Mouse (Mus musculus) stomach, postnatal 0 days (tissue): ENCODE results near the gene Minos1. TPM values are rescaled to one million over a fixed set of nuclear protein-coding genes. Genes with fewer than 3 reads are reported as not detected.

Experiments used
- ATAC-seq: fragments of 200-750 bp; cut with Nextera tagmentation; 2 replicates; pipeline ENCODE4 v1.8.0; 2017; ENCODE audit not compliant: low FRiP score, low TSS enrichment
- DNase-seq: peaks from one replicate; pipeline ENCODE4 v3.0.0-alpha.2; 2016; ENCODE audit warnings: low spot score
- H3K27ac ChIP-seq: fragments of 300-500 bp; sonication (generic); replicated peaks from 2 replicates; pipeline ENCODE4 v1.5.1; 2014; ENCODE audit warnings: mild to moderate bottlenecking, control low read depth
- H3K27me3 ChIP-seq: fragments of 300-500 bp; sonication (generic); 2 replicates; pipeline ENCODE4 v1.6.1; 2014; ENCODE audit warnings: low read length; ENCODE audit not compliant: control insufficient read depth, insufficient read depth
- H3K36me3 ChIP-seq: fragments of 300-500 bp; sonication (generic); 2 replicates; pipeline ENCODE4 v1.6.1; 2014; ENCODE audit warnings: low read length, mixed read lengths; ENCODE audit not compliant: control insufficient read depth, insufficient read depth
- H3K4me1 ChIP-seq: fragments of 300-500 bp; sonication (generic); replicated peaks from 2 replicates; pipeline ENCODE4 v1.6.1; 2014; ENCODE audit warnings: antibody characterized with exemption; ENCODE audit not compliant: control insufficient read depth, insufficient read depth
- H3K4me2 ChIP-seq: fragments of 300-500 bp; sonication (generic); replicated peaks from 2 replicates; pipeline ENCODE4 v1.6.1; 2014; ENCODE audit warnings: low read depth, mild to moderate bottlenecking, control low read depth, moderate library complexity
- H3K4me3 ChIP-seq: fragments of 300-500 bp; sonication (generic); 2 replicates; pipeline ENCODE4 v1.5.1; 2014; ENCODE audit warnings: low read depth, low read length, control low read depth
- H3K9ac ChIP-seq: fragments of 300-500 bp; sonication (generic); 2 replicates; pipeline ENCODE4 v1.6.1; 2014; ENCODE audit warnings: mild to moderate bottlenecking, low read length, control low read depth, mixed read lengths
- H3K9me3 ChIP-seq: fragments of 300-500 bp; sonication (generic); 2 replicates; pipeline ENCODE4 v1.6.1; 2016; ENCODE audit warnings: low read length; ENCODE audit not compliant: control insufficient read depth
- CTCF ChIP-seq: IDR thresholded peaks from 2 replicates; pipeline ENCODE4 v1.5.1; 2016; ENCODE audit warnings: antibody characterized with exemption, low read depth, mild to moderate bottlenecking, moderate library complexity
- EP300 ChIP-seq: optimal IDR thresholded peaks from 2 replicates; pipeline ENCODE3; 2016; ENCODE audit warnings: antibody characterized with exemption
- WGBS: fragments of 180-500 bp; shearing (Covaris S2); extraction: QIAGEN DNeasy Blood & Tissue Kit; methylation state at CpG from one replicate; pipeline ENCODE4 v1.1.7; 2014; 5-methylcytosine and 5-hydroxymethylcytosine counted together
- polyA plus RNA-seq: library from polyadenylated mRNA; unstranded; fragments of >200 nt; fragmentation: Nextera tagmentation; extraction: Ambion mirVana; gene quantifications from 2 replicates; pipeline ENCODE4 v1.2.1, GENCODE M21; 2015

The Minos1 gene
- polyA plus RNA-seq, 1 experiment from 2014 or later: 588 TPM

DNA sequence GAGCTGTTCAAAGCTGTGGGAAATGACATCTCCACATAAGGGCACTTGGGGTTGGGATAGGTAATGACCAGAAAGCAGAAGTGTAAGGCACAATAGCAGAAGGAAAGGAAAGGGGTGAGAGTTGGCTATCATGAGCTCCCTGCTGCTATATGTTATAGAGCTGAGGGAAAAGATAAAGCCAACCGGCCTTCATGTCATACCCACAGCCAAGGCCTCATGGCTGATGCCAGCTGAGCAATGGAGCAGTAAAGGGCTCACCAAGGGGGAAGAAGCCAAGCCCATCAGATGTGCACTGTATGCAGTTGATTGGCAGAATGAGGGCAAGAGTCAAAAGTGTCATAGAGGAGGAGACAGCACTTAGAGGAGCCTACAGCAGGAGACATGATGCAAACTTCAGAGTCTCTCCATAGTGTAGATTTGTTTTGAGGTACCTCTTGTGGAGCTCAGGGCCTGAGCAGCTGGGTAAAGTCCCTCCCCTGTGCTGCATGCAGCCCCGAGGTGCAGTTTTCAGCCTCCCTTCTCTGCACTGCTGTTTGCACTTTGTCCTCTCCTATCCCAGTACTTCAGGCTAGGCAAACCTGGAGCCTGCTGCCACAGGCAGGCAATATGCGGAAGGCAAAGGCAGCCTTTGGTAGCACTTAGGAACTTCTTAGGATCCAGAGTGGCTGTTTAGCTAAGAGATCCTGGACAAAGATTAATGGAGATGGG lies 14.4 kb downstream of the Minos1 start:
- DNase-seq: no peak
- no peaks in the 10 kb centered on the region for H3K9me3 ChIP-seq
- ATAC-seq: peak; percentile 38; the same call in 1 of the 2 replicates
- H3K4me2 ChIP-seq: no peak overlapping the region
- 67% methylated on average over 3 of the region's 3 CpGs for WGBS
- H3K36me3 ChIP-seq: no peaks in the 10 kb centered on the region
- H3K27ac ChIP-seq: no peak overlapping the region
- H3K4me3 ChIP-seq: no peak overlapping the region
- no peaks in the 10 kb centered on the region for H3K27me3 ChIP-seq
- TF ChIP-seq CTCF (no peak), EP300 (no peak)
- H3K4me1 ChIP-seq: peaks cover 8% of the 10 kb centered on the region
- no peak overlapping the region for H3K9ac ChIP-seq

DNA sequence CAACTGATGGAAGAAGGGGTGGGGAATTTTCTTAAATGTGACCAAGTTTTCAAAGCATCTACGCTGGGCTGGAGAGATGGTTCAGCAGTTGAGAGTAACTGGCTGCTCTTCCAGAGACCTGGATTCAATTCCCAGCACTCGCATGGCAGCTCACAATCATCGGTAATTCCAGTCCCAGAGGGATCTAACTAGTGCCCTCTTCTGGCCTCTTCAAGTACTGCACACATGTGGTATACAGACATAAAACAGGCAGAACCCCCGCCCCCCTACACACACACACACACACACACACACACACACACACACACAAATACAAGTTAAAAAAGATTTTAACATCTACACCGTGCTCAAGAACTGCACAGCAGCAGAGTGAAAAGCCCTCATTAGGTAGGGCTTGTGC lies 15.2 kb downstream of the Minos1 start:
- Histone ChIP-seq H3K4me3 (no peak overlapping the region), H3K9me3 (no peaks in the 10 kb centered on the region), H3K27ac (no peak overlapping the region), H3K4me2 (no peak overlapping the region), H3K27me3 (no peaks in the 10 kb centered on the region), H3K4me1 (peaks cover 13% of the 10 kb centered on the region), H3K36me3 (no peaks in the 10 kb centered on the region), H3K9ac (no peak overlapping the region)
- DNase-seq (no peak), ATAC-seq (no peak)
- WGBS: 95% methylated on average over 5 of the region's 5 CpGs
- TF ChIP-seq CTCF: peak; percentile 58
- TF ChIP-seq EP300: no peak

DNA sequence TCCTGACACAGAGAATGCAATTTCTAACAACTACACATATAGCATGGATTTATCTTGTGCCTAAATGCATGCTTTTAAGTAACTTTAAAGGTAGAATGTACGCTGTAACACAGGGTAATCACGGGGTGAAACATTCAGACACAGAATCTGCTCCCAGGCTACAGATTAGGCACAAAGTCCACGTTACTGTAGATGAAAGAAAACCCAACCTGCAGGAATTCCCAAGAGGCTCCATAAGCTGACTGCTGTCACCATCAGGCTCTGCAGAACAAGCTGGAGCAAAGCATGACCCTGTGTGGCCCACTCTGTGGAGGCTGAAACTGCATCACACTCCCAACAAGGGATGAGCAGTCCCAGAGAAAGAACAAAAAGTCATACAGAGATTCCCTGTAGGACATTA lies 18.4 kb downstream of the Minos1 start:
- Histone ChIP-seq H3K4me2 (no peak overlapping the region), H3K27me3 (no peaks in the 10 kb centered on the region), H3K9ac (no peak overlapping the region), H3K4me1 (peaks cover 13% of the 10 kb centered on the region), H3K27ac (0 out of 2 replicates have a peak overlapping the region, but pooled peaks have one; percentile 18), H3K36me3 (no peaks in the 10 kb centered on the region), H3K9me3 (no peaks in the 10 kb centered on the region), H3K4me3 (no peak overlapping the region)
- no peak for ATAC-seq
- no peak for DNase-seq
- WGBS: 51% methylated on average over 3 of the region's 3 CpGs
- TF ChIP-seq CTCF (no peak), EP300 (no peak)

DNA sequence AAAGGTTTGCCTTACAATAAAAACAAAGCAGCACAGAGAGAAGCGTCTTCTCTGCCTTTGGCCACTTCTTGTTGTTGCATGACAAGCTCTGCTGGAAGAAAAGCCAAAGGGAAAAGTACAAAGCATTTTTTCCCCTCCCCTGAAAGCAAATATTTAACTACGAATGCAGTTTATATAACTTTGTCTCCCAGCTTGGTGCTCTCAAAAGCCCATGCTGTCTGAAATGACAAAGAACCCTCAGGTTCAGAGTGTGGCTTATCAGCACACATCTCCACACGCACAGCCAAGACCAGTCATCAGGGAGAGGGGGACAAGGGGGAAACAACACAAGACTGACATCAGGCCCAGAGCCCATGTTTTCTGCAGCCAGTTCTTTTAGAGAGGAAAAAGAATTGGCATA lies 19.5 kb downstream of the Minos1 start:
- Histone ChIP-seq H3K27me3 (no peaks in the 10 kb centered on the region), H3K36me3 (no peaks in the 10 kb centered on the region), H3K4me1 (peaks cover 12% of the 10 kb centered on the region), H3K9me3 (no peaks in the 10 kb centered on the region), H3K4me2 (no peak overlapping the region; the same call in 1 of the 2 replicates), H3K27ac (peak overlapping the region; percentile 73), H3K4me3 (no peak overlapping the region), H3K9ac (no peak overlapping the region)
- ATAC-seq (no peak), DNase-seq (no peak)
- 14% methylated on average over 3 of the region's 3 CpGs for WGBS
- TF ChIP-seq CTCF: no peak
- no peak for TF ChIP-seq EP300

DNA sequence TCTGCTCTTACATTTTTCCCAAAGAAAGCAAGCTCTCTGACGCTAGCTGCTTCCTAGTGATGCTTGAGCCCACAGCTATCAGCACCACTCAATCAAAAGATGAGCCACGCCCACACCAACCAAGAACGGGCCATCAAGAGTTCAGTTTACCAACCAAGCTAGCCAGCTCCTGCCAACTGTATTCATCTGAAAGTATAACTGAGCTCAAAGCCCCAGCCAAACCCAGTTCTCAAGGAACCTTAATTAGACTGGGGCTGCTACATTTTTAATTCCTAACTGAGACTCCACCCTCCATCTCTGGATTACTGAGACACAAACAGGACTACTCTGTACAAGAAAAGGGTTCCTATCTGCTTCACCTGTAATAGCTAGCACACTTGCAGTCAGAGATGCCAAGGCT lies 20.1 kb downstream of the Minos1 start:
- DNase-seq (peak; percentile 41), ATAC-seq (no peak)
- H3K27ac ChIP-seq: peak overlapping the region; percentile 73
- 0 out of 2 replicates have a peak overlapping the region, but pooled peaks have one; percentile 2 for H3K9ac ChIP-seq
- no peak overlapping the region; the same call in 1 of the 2 replicates for H3K4me2 ChIP-seq
- H3K27me3 ChIP-seq: no peaks in the 10 kb centered on the region
- TF ChIP-seq EP300 (no peak), CTCF (no peak)
- H3K4me1 ChIP-seq: peaks cover 10% of the 10 kb centered on the region
- no peaks in the 10 kb centered on the region for H3K9me3 ChIP-seq
- no peak overlapping the region for H3K4me3 ChIP-seq
- WGBS: 38% methylated on average over 3 of the region's 3 CpGs
- H3K36me3 ChIP-seq: no peaks in the 10 kb centered on the region

DNA sequence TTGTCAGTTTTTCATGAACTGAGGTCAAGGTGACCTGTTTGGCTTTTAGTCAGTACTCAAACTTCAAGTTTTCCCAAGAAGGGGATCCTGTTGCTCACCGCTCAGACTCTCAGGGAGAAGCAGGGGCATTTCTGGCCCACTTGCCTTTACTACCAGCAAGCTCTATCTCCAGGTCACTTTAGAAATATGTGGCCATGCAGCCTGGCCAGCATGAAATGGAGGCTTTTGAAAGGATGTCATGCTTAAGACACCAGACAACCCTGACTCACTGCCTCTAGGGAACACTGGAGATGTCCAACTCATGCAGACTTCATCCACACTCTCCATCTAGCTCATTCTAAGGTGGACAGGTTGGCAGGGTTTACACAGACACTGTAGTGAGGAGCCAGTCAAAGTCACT lies 25.5 kb downstream of the Minos1 start:
- no peak for DNase-seq
- H3K27me3 ChIP-seq: no peaks in the 10 kb centered on the region
- H3K36me3 ChIP-seq: peaks cover 15% of the 10 kb centered on the region
- H3K9ac ChIP-seq: no peak overlapping the region
- H3K4me2 ChIP-seq: no peak overlapping the region
- WGBS: 87% methylated on average over 1 of the region's 1 CpGs
- H3K4me1 ChIP-seq: peaks cover 3% of the 10 kb centered on the region
- ATAC-seq: no peak
- H3K4me3 ChIP-seq: no peak overlapping the region
- no peak overlapping the region for H3K27ac ChIP-seq
- TF ChIP-seq EP300: no peak
- TF ChIP-seq CTCF: no peak
- H3K9me3 ChIP-seq: no peaks in the 10 kb centered on the region
